Mouse (Mus musculus) ES-Bruce4 (cell line): ENCODE results near the gene Ankrd28.

Source experiments
- CTCF ChIP-seq: IDR thresholded peaks from one replicate; pipeline ENCODE4 v1.8.1; 2011; ENCODE audit warnings: low read depth, low read length
- EP300 ChIP-seq: IDR thresholded peaks from 2 replicates; pipeline ENCODE4 v1.6.1; 2011; ENCODE audit warnings: low read depth, low read length; ENCODE audit not compliant: insufficient read depth
- POLR2A ChIP-seq: IDR thresholded peaks from one replicate; pipeline ENCODE4 v1.8.1; 2011; ENCODE audit warnings: low read length; ENCODE audit not compliant: insufficient read depth

GRCm38 (mm10) chr14:31661671-31662554 lies 168.5 kb downstream of the Ankrd28 start:
- TF ChIP-seq CTCF (no peak), POLR2A (no peak), EP300 (no peak)
